Mouse (Mus musculus): Measurements from ENCODE around the gene Sctr.

The Sctr gene

GRCm38 (mm10) chr1:120006844-120007790 lies at the start of gene Sctr:
Gene Sctr, plus strand, starts transcription at chr1:120006894.
- DNase-seq, result no peak

- DNase-seq, result no peak
Observed at GRCm38 (mm10) chr1:119957716-119958222, 48.9 kb upstream of the Sctr start.

- no peak for DNase-seq
Observed at GRCm38 (mm10) chr1:119959464-119959863, 47.2 kb upstream of the Sctr start.

GRCm38 (mm10) chr1:119959920-119960319 lies 46.8 kb upstream of the Sctr start:
- no peak for DNase-seq

- no peak for DNase-seq
Observed at GRCm38 (mm10) chr1:119965804-119966514, 40.7 kb upstream of the Sctr start.

- no peak for DNase-seq
Observed at GRCm38 (mm10) chr1:119973117-119973516, 33.6 kb upstream of the Sctr start.

- no peak for DNase-seq
Observed at GRCm38 (mm10) chr1:119975141-119975540, 31.6 kb upstream of the Sctr start.

GRCm38 (mm10) chr1:119986555-119986954 lies 20.1 kb upstream of the Sctr start:
- DNase-seq, result no peak

GRCm38 (mm10) chr1:119996798-119997581 lies 9.7 kb upstream of the Sctr start, which contains the start of gene Cfap221:
Gene Cfap221, minus strand, starts transcription at chr1:119997234.
- peak; percentile 46 for DNase-seq

- no peak for DNase-seq
Observed at GRCm38 (mm10) chr1:119997644-119998043, 9.1 kb upstream of the Sctr start.

GRCm38 (mm10) chr1:120007851-120008588 lies 1.3 kb downstream of the Sctr start:
- DNase-seq, result no peak

- DNase-seq, result no peak
Observed at GRCm38 (mm10) chr1:120012638-120013037, 5.9 kb downstream of the Sctr start.

- peak; percentile 65 for DNase-seq
Observed at GRCm38 (mm10) chr1:120013111-120013510, 6.4 kb downstream of the Sctr start.

- DNase-seq, result no peak
Observed at GRCm38 (mm10) chr1:120016240-120016639, 9.5 kb downstream of the Sctr start.

GRCm38 (mm10) chr1:120018900-120019299 lies 12.2 kb downstream of the Sctr start:
- no peak for DNase-seq

- no peak for DNase-seq
Observed at GRCm38 (mm10) chr1:120019428-120019827, 12.7 kb downstream of the Sctr start.

GRCm38 (mm10) chr1:120020322-120020897 lies 13.7 kb downstream of the Sctr start:
- no peak for DNase-seq

GRCm38 (mm10) chr1:120021951-120022350 lies 15.3 kb downstream of the Sctr start:
- DNase-seq, result no peak

- no peak for DNase-seq
Observed at GRCm38 (mm10) chr1:120024331-120025049, 17.8 kb downstream of the Sctr start.

GRCm38 (mm10) chr1:120025050-120025439 lies 18.4 kb downstream of the Sctr start:
- no peak for DNase-seq

- DNase-seq, result no peak
Observed at GRCm38 (mm10) chr1:120027693-120028092, 21.0 kb downstream of the Sctr start.

Measured in thymus, postnatal 14 days (tissue).